Mouse (Mus musculus): ENCODE results near the gene Olfr132. TPM values are rescaled to one million over a fixed set of nuclear protein-coding genes. Genes with fewer than 3 reads are reported as not detected.
"Not testable (repeated sequence)": the region's sequence is repeated elsewhere in the genome, so short reads cannot be mapped to it uniquely, and the experiment has no call there.

The Olfr132 gene
- total and polyA plus RNA-seq, 3 experiments = not detected

DNA sequence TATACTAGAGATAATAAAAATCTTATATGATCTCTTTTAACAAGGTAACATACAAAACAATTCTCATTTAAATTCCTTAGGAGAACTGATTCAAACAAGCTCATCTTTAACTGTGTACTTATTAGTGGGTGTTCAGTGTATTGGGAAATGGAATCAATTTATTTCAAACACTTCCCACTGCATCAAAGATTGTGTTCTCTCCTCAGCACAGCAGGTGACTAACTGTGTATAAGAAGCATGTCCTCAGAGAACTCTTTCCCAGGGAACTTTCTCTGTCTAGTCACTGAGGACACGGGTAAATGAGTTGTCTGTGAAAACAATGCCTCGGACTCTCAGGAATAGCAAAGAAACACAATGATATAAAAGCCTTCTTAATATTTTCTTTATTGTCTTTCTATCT lies 10.7 kb upstream of the Olfr132 start, which contains the start of gene Olfr133:
Gene Olfr133, plus strand, starts transcription at position 301 of the 400 bp plus-strand sequence.
- TF ChIP-seq MAFK (IDR thresholded peaks at IDR 0.05; ENCODE audit: borderline replicate concordance, low read depth, low read length) (no peak), ZKSCAN1 (IDR thresholded peaks at IDR 0.05; ENCODE audit: low read depth, low read length) (no peak), ZC3H11A (IDR thresholded peaks at IDR 0.05; ENCODE audit: low read depth, low read length) (no peak), MAX (IDR thresholded peaks at IDR 0.05; ENCODE audit: low read length) (no peak), CTCF (IDR thresholded peaks at IDR 0.05 in 2 of 3, conservative IDR thresholded peaks at IDR 0.05 in 1 of 3; ENCODE audit: control insufficient read depth in 1 of 3, insufficient read depth in 1 of 3, low read depth in 2 of 3, low read length in 3 of 3, poor library complexity in 1 of 3, severe bottlenecking in 1 of 3) (no peak), E2F4 (IDR thresholded peaks at IDR 0.05; ENCODE audit: borderline replicate concordance, low read depth, low read length) (no peak), UBTF (IDR thresholded peaks at IDR 0.05; ENCODE audit: borderline replicate concordance, insufficient read depth, low read depth, low read length) (no peak), KAT2A (conservative IDR thresholded peaks at IDR 0.05; ENCODE audit: low read depth, low read length) (no peak), CHD2 (IDR thresholded peaks at IDR 0.05; ENCODE audit: low read length) (no peak), TCF12 (IDR thresholded peaks at IDR 0.05; ENCODE audit: low read depth, low read length) (no peak)
- Histone ChIP-seq H3K9me3 (replicated peaks; ENCODE audit: insufficient read depth, low read length) (no peaks in the 10 kb centered on the region), H3K27ac (ENCODE audit: control insufficient read depth, low read depth, low read length) (no peak within 1 kb of the TSS), H3K9ac (ENCODE audit: control insufficient read depth, low read depth, low read length, poor library complexity, severe bottlenecking) (no peak within 1 kb of the TSS), H3K27me3 (ENCODE audit: control insufficient read depth in 1 of 2, insufficient read depth in 2 of 2, low read length in 2 of 2) (no peaks in the 10 kb centered on the region), H3K4me1 (ENCODE audit: control insufficient read depth in 1 of 2, insufficient read depth in 2 of 2, low read length in 2 of 2) (no peaks in the 10 kb centered on the region), H3K4me3 (ENCODE audit: control insufficient read depth in 1 of 2, insufficient read depth in 1 of 2, low read depth in 2 of 2, low read length in 2 of 2) (no peak within 1 kb of the TSS), H3K79me2 (ENCODE audit: control insufficient read depth, insufficient read depth, low read length, poor library complexity) (no peaks in the 10 kb centered on the region), H3K36me3 (ENCODE audit: control insufficient read depth in 1 of 2, insufficient read depth in 2 of 2, low read length in 2 of 2) (no peaks in the 10 kb centered on the region)
- no peak for DNase-seq (ENCODE audit: low read depth, low spot score)

DNA sequence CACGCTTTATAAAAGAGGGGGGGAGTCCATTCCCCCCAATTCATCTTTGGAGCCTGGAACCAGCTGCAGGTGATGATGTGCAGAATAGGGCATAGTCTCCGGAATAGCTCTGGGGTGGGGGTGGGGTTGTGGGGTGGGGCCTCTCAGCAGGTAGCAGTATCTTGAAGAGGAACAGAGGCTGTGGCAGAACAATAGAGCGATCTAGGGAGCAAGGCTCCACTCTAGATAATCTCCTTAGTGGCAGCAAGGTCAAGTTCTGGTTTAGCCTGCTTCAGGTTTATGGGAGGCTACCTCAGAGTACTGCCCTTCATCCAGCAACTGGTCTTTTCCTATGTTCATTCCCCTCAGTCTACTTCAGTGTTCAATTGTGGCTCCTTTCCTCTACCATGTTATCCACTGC lies 9.0 kb downstream of the Olfr132 start:
- H3K36me3 ChIP-seq (ENCODE audit: control insufficient read depth in 1 of 2, insufficient read depth in 2 of 2, low read length in 2 of 2); H3K4me3 ChIP-seq (ENCODE audit: control insufficient read depth in 1 of 2, insufficient read depth in 1 of 2, low read depth in 2 of 2, low read length in 2 of 2): not testable (repeated sequence)

DNA sequence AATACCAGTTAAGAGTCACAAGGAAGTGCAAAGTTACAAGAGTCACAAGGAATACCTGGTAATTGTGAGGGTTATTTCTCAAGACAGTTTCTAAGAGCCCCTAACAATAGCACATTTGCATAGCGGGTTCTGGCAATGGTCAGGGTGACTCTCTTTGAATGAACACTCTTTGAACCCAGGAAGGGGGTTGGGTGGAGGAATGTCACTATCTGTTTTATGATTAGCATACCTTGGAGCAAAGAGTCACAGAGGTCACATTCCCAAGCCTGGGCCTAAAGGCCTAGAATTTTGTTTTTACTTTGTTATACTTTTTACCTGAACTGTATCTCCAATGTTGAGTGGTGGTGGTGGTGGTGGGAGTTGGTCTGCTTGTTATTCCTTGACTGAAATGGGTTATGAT lies 10.1 kb downstream of the Olfr132 start:
- not testable (repeated sequence) for H3K4me3 ChIP-seq (ENCODE audit: control insufficient read depth in 1 of 2, insufficient read depth in 1 of 2, low read depth in 2 of 2, low read length in 2 of 2); H3K27me3 ChIP-seq (ENCODE audit: control insufficient read depth in 1 of 2, insufficient read depth in 2 of 2, low read length in 2 of 2); H3K4me1 ChIP-seq (ENCODE audit: control insufficient read depth in 1 of 2, insufficient read depth in 2 of 2, low read length in 2 of 2); H3K27ac ChIP-seq (ENCODE audit: control insufficient read depth, low read depth, low read length); H3K9me3 ChIP-seq (replicated peaks; ENCODE audit: insufficient read depth, low read length); H3K36me3 ChIP-seq (ENCODE audit: control insufficient read depth in 1 of 2, insufficient read depth in 2 of 2, low read length in 2 of 2); DNase-seq (ENCODE audit: low read depth, low spot score); H3K9ac ChIP-seq (ENCODE audit: control insufficient read depth, low read depth, low read length, poor library complexity, severe bottlenecking); H3K79me2 ChIP-seq (ENCODE audit: control insufficient read depth, insufficient read depth, low read length, poor library complexity)

More for the DNA sequence above, 9.0 kb downstream of the Olfr132 start:
- H3K27ac ChIP-seq (ENCODE audit: control insufficient read depth, low read depth, low read length); H3K4me1 ChIP-seq (ENCODE audit: control insufficient read depth in 1 of 2, insufficient read depth in 2 of 2, low read length in 2 of 2); H3K27me3 ChIP-seq (ENCODE audit: control insufficient read depth in 1 of 2, insufficient read depth in 2 of 2, low read length in 2 of 2); DNase-seq (ENCODE audit: low read depth, low spot score); H3K79me2 ChIP-seq (ENCODE audit: control insufficient read depth, insufficient read depth, low read length, poor library complexity); H3K9ac ChIP-seq (ENCODE audit: control insufficient read depth, low read depth, low read length, poor library complexity, severe bottlenecking); H3K9me3 ChIP-seq (replicated peaks; ENCODE audit: insufficient read depth, low read length): not testable (repeated sequence)
